Mouse (Mus musculus) left cerebral cortex, adult 9 months (tissue): ENCODE data around the gene Txk.
A peak's percentile ranks its signal among the peaks of the same experiment; 100 is the strongest.

Experiments
- DNase-seq, 2 experiments: peaks; one replicate each; pipeline ENCODE4 v3.0.0; 2022; ENCODE audit warnings: low spot score in 2 of 2

Txk gene

GRCm38 (mm10) chr5:72694684-72695083 lies 57.9 kb downstream of the Txk start:
- no peak for DNase-seq

- DNase-seq, result no peak
Measured at GRCm38 (mm10) chr5:72690516-72690915, 62.1 kb downstream of the Txk start.

GRCm38 (mm10) chr5:72689556-72689955 lies 63.0 kb downstream of the Txk start:
- no peak for DNase-seq

- DNase-seq, result no peak
Measured at GRCm38 (mm10) chr5:72681451-72681850, 71.1 kb downstream of the Txk start.

GRCm38 (mm10) chr5:72674994-72675542 lies 77.5 kb downstream of the Txk start:
- DNase-seq, result no peak

- DNase-seq, result no peak
Measured at GRCm38 (mm10) chr5:72671017-72671699, 81.4 kb downstream of the Txk start.

GRCm38 (mm10) chr5:72668351-72668750 lies 84.2 kb downstream of the Txk start:
- DNase-seq, result no peak

- DNase-seq, result no peak
Measured at GRCm38 (mm10) chr5:72666428-72666827, 86.1 kb downstream of the Txk start.

- DNase-seq, result peak in 1 of 2 experiments; percentile 52
Measured at GRCm38 (mm10) chr5:72665281-72665680, 87.3 kb downstream of the Txk start.

GRCm38 (mm10) chr5:72664854-72665253 lies 87.7 kb downstream of the Txk start:
- no peak for DNase-seq

- DNase-seq, result no peak
Measured at GRCm38 (mm10) chr5:72664126-72664525, 88.5 kb downstream of the Txk start.

GRCm38 (mm10) chr5:72661051-72661781 lies 91.4 kb downstream of the Txk start:
- DNase-seq, result no peak

GRCm38 (mm10) chr5:72658375-72658774 lies 94.2 kb downstream of the Txk start:
- DNase-seq, result no peak

- no peak for DNase-seq
Measured at GRCm38 (mm10) chr5:72656270-72656791, 96.2 kb downstream of the Txk start.

- no peak for DNase-seq
Measured at GRCm38 (mm10) chr5:72653068-72653674, 99.4 kb downstream of the Txk start.

- no peak for DNase-seq
Measured at GRCm38 (mm10) chr5:72648987-72649735, 103.4 kb downstream of the Txk start.

GRCm38 (mm10) chr5:72647958-72648595 lies 104.5 kb downstream of the Txk start:
- no peak for DNase-seq

- DNase-seq, result no peak
Measured at GRCm38 (mm10) chr5:72647418-72647907, 105.1 kb downstream of the Txk start, which contains the start of gene Nipal1. Gene Nipal1 (plus strand): TSS chr5:72647795.

GRCm38 (mm10) chr5:72646996-72647395 lies 105.6 kb downstream of the Txk start:
- no peak for DNase-seq

- no peak for DNase-seq
Measured at GRCm38 (mm10) chr5:72646131-72646530, 106.4 kb downstream of the Txk start.
